Mouse (Mus musculus) brain, embryonic 14.5 days (tissue): ENCODE measurements around the gene Ren1.

Source experiments
- CTCF ChIP-seq: fragments of 200-500 bp; IDR thresholded peaks from 2 replicates; pipeline ENCODE4 v1.5.1; 2012; ENCODE audit warnings: inconsistent platforms, mild to moderate bottlenecking, moderate library complexity, borderline replicate concordance; ENCODE audit not compliant: insufficient read depth, insufficient read length; ENCODE audit errors: extremely low read depth
- POLR2A ChIP-seq: fragments of 200-500 bp; IDR thresholded peaks from 2 replicates; pipeline ENCODE4 v1.6.1; 2012; ENCODE audit warnings: mild to moderate bottlenecking, inconsistent platforms, borderline replicate concordance; ENCODE audit not compliant: poor library complexity, insufficient read depth, insufficient read length, severe bottlenecking; ENCODE audit errors: extremely low read depth

DNA sequence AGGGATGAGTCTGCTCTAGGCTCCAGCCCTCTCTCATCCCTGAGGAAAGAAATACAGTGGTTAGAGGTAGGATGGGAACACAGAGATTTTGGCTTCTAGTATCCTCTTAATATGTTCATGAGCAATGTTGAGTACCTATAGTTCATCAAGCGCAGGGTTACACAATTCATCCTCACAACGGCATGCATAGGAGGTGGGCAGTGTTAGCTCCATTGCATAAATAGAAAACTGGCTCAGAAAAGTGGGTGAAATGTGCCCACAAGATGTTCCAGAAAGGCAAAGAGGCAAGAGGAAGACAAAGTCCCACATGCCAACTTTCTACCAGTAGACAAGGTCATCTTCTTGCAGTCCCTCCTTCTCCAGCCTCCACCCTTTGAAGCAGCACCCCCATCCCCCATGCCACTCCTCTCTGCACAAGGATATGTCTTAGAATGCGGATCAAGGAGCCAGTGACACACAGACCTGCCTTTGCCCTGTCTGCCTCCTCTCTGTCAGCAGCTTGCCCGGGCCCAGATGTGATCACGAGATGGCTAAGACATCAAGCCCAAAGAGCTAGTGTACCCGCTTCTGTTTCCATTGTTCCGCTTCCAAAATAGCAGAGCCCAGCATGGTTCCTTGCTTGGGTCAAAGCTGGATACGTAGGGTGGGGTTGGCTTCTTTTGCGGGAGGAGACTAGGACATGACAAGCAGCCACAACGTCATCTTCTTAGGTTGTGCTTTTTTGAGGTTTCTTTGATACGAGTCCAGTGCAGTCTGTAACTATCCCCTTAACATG is 17.5 kb upstream of the Ren1 start:
- TF ChIP-seq POLR2A (no peak), CTCF (no peak)
